Mouse (Mus musculus): ENCODE measurements at regions not wholly inside any gene's neighbourhood (a gene's known extent, or its start where the extent isn't known, plus 50 kb on each side); places are given as distances from the start of the nearest gene placed in this dataset.
A peak's percentile ranks its signal among the peaks of the same experiment; 100 is the strongest.

DNA sequence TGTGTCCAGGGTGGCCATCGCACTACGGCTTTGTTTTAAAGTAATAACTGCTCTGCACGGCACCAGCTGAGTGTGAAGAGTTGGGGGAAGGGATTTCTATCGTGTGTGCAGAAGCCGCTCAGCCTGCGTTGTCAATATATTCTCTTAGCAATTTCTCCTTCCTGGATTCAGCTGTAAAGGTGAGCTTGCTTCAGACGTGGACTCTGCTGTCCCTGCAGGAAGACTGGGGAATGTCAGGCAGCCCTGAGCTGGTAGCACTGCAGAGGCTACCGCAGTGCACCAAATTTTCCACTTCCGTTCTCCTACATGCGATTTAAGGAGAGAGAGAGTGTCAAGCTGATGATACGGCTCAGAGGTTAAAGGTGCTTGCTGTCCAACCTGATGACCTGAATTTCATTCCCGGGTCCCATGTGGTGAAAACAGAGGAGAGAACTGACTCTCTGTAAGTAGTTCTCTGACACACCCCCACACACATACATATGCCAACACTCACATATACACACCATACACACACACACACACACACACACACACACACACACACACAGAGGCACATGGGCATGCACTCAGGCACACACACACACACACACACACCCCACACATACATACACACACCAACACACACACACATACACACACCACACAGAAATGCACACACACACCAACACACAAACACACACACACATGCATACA is 59.9 kb upstream of the Prelid3b start:
- Histone ChIP-seq H3K36me3 (replicated peaks) (no peaks in the 10 kb centered on the region), H3K9ac (no peak overlapping the region), H3K4me3 (replicated peaks) (no peak overlapping the region), H3K4me1 (no peaks in the 10 kb centered on the region), H3K27me3 (no peaks in the 10 kb centered on the region), H3K27ac (no peak overlapping the region), H3K4me2 (no peak overlapping the region), H3K9me3 (no peaks in the 10 kb centered on the region)
- WGBS = 64% methylated on average over 12 of the region's 12 CpGs
- ATAC-seq (ENCODE audit: low FRiP score) = peak; percentile 53; the same call in 1 of the 2 replicates

GRCm38 (mm10) chr2:174540717-174541116 is 67.8 kb upstream of the Prelid3b start:
- 79% methylated on average over 5 of the region's 5 CpGs for WGBS
- Histone ChIP-seq H3K9me3 (0 out of 2 replicates have a peak, but pooled peaks cover 3% of the 10 kb centered on the region), H3K36me3 (replicated peaks) (no peaks in the 10 kb centered on the region), H3K27ac (no peak overlapping the region), H3K9ac (no peak overlapping the region), H3K4me2 (no peak overlapping the region), H3K4me1 (no peaks in the 10 kb centered on the region), H3K27me3 (no peaks in the 10 kb centered on the region), H3K4me3 (replicated peaks) (no peak overlapping the region)
- ATAC-seq (ENCODE audit: low FRiP score) = no peak

GRCm38 (mm10) chr2:174547207-174547606 is 74.3 kb upstream of the Prelid3b start:
- 86% methylated on average over 3 of the region's 3 CpGs for WGBS
- Histone ChIP-seq H3K27ac (no peak overlapping the region), H3K4me1 (no peaks in the 10 kb centered on the region), H3K27me3 (no peaks in the 10 kb centered on the region), H3K4me2 (no peak overlapping the region), H3K9me3 (0 out of 2 replicates have a peak, but pooled peaks cover 3% of the 10 kb centered on the region), H3K4me3 (replicated peaks) (no peak overlapping the region), H3K9ac (no peak overlapping the region), H3K36me3 (replicated peaks) (no peaks in the 10 kb centered on the region)
- ATAC-seq (ENCODE audit: low FRiP score) = no peak

DNA sequence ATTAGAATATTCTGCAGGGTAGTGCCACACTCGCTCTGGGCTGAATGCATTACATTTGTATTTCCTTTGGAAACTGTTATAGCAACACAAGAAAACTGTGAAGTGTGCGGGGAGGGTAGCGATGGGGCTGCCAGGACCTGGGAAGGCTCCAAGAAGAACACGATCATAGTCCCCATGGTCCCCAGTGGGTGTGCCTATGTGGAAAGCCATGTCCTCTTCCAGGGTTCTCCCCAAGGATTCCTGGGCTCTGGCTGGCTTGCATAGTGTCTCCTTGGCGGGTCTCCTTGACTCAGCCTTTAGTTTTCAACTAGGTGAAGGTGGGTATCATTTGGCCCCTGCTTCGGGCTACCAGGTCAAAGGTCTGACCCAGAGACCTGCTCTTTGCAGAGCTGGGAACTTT is 74.8 kb upstream of the Prelid3b start:
- Histone ChIP-seq H3K4me2 (no peak overlapping the region), H3K27me3 (no peaks in the 10 kb centered on the region), H3K9ac (no peak overlapping the region), H3K36me3 (replicated peaks) (no peaks in the 10 kb centered on the region), H3K27ac (no peak overlapping the region), H3K4me1 (no peaks in the 10 kb centered on the region), H3K4me3 (replicated peaks) (no peak overlapping the region), H3K9me3 (0 out of 2 replicates have a peak, but pooled peaks cover 3% of the 10 kb centered on the region)
- WGBS = 95% methylated on average over 6 of the region's 6 CpGs
- no peak for ATAC-seq (ENCODE audit: low FRiP score)

GRCm38 (mm10) chr2:174548776-174549175 is 75.9 kb upstream of the Prelid3b start:
- no peak for ATAC-seq (ENCODE audit: low FRiP score)
- Histone ChIP-seq H3K9me3 (no peaks in the 10 kb centered on the region), H3K9ac (no peak overlapping the region), H3K4me2 (no peak overlapping the region), H3K4me1 (no peaks in the 10 kb centered on the region), H3K27ac (no peak overlapping the region), H3K36me3 (replicated peaks) (no peaks in the 10 kb centered on the region), H3K27me3 (no peaks in the 10 kb centered on the region), H3K4me3 (replicated peaks) (no peak overlapping the region)
- 78% methylated on average over 4 of the region's 4 CpGs for WGBS

- Histone ChIP-seq H3K36me3 (replicated peaks) (no peaks in the 10 kb centered on the region), H3K9me3 (no peaks in the 10 kb centered on the region), H3K4me2 (no peak overlapping the region), H3K27me3 (no peaks in the 10 kb centered on the region), H3K9ac (no peak overlapping the region), H3K27ac (no peak overlapping the region), H3K4me3 (replicated peaks) (no peak overlapping the region), H3K4me1 (no peaks in the 10 kb centered on the region)
- 91% methylated on average over 11 of the region's 11 CpGs for whole genome bisulfite sequencing
- no peak for ATAC-seq (ENCODE audit: low FRiP score)
These were observed 82.9 kb upstream of the Prelid3b start for GRCm38 (mm10) chr2:174555778-174556177.

GRCm38 (mm10) chr2:174561828-174562429 is 81.4 kb upstream of the Zfp831 start:
- Histone ChIP-seq H3K27me3 (no peaks in the 10 kb centered on the region), H3K36me3 (replicated peaks) (no peaks in the 10 kb centered on the region), H3K4me1 (peaks cover 18% of the 10 kb centered on the region), H3K27ac (no peak overlapping the region), H3K4me2 (no peak overlapping the region), H3K9ac (no peak overlapping the region), H3K4me3 (replicated peaks) (no peak overlapping the region), H3K9me3 (no peaks in the 10 kb centered on the region)
- no peak for ATAC-seq (ENCODE audit: low FRiP score)
- 44% methylated on average over 7 of the region's 7 CpGs for WGBS

DNA sequence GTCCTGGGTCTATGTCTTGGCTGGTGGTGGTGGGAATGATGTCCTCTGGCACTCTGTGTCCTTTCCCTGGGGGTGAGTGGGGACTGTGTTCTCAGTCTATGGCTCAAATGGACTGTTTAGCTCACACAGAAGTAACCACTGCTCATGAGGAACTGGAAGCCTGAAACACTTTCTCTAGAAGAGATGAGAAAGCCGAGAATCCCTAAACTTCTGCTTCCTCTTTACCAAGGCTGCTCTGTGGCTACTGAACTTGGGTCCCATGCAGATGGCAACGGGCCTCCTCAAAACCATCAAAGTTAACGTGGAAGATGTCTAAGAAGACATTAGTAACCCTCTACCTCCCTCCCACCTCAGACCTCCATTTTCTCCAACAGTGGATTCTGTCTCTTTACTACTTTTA is 79.4 kb upstream of the Zfp831 start:
- H3K4me2 ChIP-seq = no peak overlapping the region
- H3K4me1 ChIP-seq = peaks cover 18% of the 10 kb centered on the region
- WGBS = 90% methylated on average over 3 of the region's 3 CpGs
- ATAC-seq (ENCODE audit: low FRiP score) = no peak
- no peak overlapping the region for H3K4me3 ChIP-seq (replicated peaks)
- no peaks in the 10 kb centered on the region for H3K27me3 ChIP-seq
- H3K36me3 ChIP-seq (replicated peaks) = no peaks in the 10 kb centered on the region
- no peak overlapping the region for H3K9ac ChIP-seq
- H3K27ac ChIP-seq = no peak overlapping the region
- no peaks in the 10 kb centered on the region for H3K9me3 ChIP-seq

DNA sequence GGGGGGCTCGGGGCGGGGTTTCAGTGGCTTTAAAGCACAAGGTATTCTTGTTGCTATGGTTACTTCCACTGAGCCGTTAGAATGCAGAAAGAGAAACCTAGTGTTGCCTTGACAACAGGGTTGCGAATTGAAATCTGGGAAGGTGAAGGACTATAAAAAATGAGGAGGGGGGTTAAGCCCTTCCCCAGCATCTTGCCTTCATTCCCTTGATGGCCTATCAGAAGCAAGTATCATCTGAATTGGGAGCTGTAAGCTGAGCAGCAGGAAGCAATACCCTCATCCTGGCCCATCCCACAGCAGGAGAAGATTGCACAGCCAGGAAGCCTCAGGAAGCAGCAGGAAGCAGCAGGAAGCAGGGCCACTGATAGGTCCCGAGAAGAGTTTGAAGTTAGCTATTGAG is 78.5 kb upstream of the Zfp831 start:
- Histone ChIP-seq H3K9me3 (no peaks in the 10 kb centered on the region), H3K27me3 (no peaks in the 10 kb centered on the region), H3K9ac (no peak overlapping the region), H3K27ac (no peak overlapping the region), H3K4me1 (peaks cover 18% of the 10 kb centered on the region), H3K4me2 (no peak overlapping the region), H3K36me3 (replicated peaks) (no peaks in the 10 kb centered on the region), H3K4me3 (replicated peaks) (no peak overlapping the region)
- WGBS = 21% methylated on average over 5 of the region's 5 CpGs
- ATAC-seq (ENCODE audit: low FRiP score) = no peak

DNA sequence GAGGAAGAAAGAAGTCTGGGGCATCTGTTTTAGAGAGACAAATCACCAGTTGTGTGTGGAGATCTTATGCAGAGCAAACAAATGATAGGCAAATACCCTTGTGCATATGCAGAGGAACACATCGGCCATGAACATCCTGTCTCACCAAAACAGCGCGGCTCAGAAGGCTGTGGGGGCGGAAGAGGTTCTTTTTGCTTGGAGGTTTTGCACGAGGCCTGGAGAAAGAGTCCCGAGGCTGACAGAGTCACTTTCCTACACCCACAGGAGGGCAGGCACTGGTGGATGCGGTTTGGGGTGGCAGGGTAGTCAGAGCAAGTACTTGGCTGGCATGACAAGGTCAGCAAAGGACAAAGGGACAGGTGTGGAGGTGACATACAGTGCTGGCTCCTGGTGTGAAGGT is 77.4 kb upstream of the Zfp831 start:
- Histone ChIP-seq H3K4me3 (replicated peaks) (no peak overlapping the region), H3K27ac (no peak overlapping the region), H3K36me3 (replicated peaks) (no peaks in the 10 kb centered on the region), H3K9ac (no peak overlapping the region), H3K9me3 (no peaks in the 10 kb centered on the region), H3K4me1 (peaks cover 18% of the 10 kb centered on the region), H3K27me3 (no peaks in the 10 kb centered on the region), H3K4me2 (no peak overlapping the region)
- ATAC-seq (ENCODE audit: low FRiP score) = no peak
- WGBS = 91% methylated on average over 7 of the region's 7 CpGs

DNA sequence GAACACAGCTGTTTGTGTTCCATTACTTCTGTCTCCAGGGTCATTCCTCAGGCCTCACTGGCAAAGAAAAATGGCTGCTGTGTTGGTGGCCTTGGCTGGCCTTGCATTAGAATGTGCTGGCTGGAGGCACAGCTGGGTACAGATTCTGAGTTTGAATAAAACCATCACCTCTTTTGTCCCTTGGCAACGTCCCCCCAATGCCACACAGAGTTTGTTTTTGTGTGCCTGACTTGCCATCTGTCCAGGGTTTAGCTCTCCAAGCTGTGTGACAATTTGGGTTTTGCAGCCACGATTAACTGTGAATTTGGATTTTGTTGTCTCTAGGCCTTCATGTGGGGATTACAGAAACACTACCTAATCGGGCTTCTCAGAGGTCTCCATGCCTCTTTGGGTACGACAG is 76.6 kb upstream of the Zfp831 start:
- ATAC-seq (ENCODE audit: low FRiP score) = no peak

GRCm38 (mm10) chr2:174574804-174575507 is 68.4 kb upstream of the Zfp831 start:
- H3K27me3 ChIP-seq = no peaks in the 10 kb centered on the region
- H3K4me1 ChIP-seq = no peaks in the 10 kb centered on the region
- WGBS = 84% methylated on average over 7 of the region's 7 CpGs
- no peaks in the 10 kb centered on the region for H3K9me3 ChIP-seq
- no peak overlapping the region for H3K27ac ChIP-seq
- no peak for ATAC-seq (ENCODE audit: low FRiP score)
- H3K4me3 ChIP-seq (replicated peaks) = no peak overlapping the region
- no peak overlapping the region for H3K4me2 ChIP-seq
- H3K36me3 ChIP-seq (replicated peaks) = no peaks in the 10 kb centered on the region
- no peak overlapping the region for H3K9ac ChIP-seq

More for the DNA sequence above, 76.6 kb upstream of the Zfp831 start:
- no peak overlapping the region for H3K27ac ChIP-seq
- peaks cover 18% of the 10 kb centered on the region for H3K4me1 ChIP-seq
- H3K4me2 ChIP-seq = no peak overlapping the region
- H3K4me3 ChIP-seq (replicated peaks) = no peak overlapping the region
- no peaks in the 10 kb centered on the region for H3K36me3 ChIP-seq (replicated peaks)
- no peaks in the 10 kb centered on the region for H3K9me3 ChIP-seq
- 60% methylated on average over 4 of the region's 4 CpGs for WGBS
- no peak overlapping the region for H3K9ac ChIP-seq
- H3K27me3 ChIP-seq = no peaks in the 10 kb centered on the region
